Mouse (Mus musculus) intestine, embryonic 16.5 days (tissue): ENCODE data around the gene Ccnb2. TPM values are rescaled to one million over a fixed set of nuclear protein-coding genes. Genes with fewer than 3 reads are reported as not detected.

Experiments used
- ATAC-seq: fragments of 200-750 bp; cut with Nextera tagmentation; 2 replicates; pipeline ENCODE4 v1.8.0; 2017; ENCODE audit warnings: moderate TSS enrichment, moderate library complexity
- H3K27ac ChIP-seq: fragments of 300-500 bp; sonication (generic); 2 replicates; pipeline ENCODE4 v1.5.1; 2014; ENCODE audit warnings: mild to moderate bottlenecking, low read length
- H3K27me3 ChIP-seq: fragments of 300-500 bp; sonication (generic); replicated peaks from 2 replicates; pipeline ENCODE4 v1.6.1; 2014; ENCODE audit warnings: low read length, control low read depth, mixed read lengths; ENCODE audit not compliant: control insufficient read depth, insufficient read depth
- H3K36me3 ChIP-seq: fragments of 300-500 bp; sonication (generic); 2 replicates; pipeline ENCODE4 v1.6.1; 2014; ENCODE audit warnings: low read length, control low read depth; ENCODE audit not compliant: control insufficient read depth, insufficient read depth
- H3K4me1 ChIP-seq: fragments of 300-500 bp; sonication (generic); 2 replicates; pipeline ENCODE4 v1.6.1; 2014; ENCODE audit warnings: low read length, control low read depth, mixed read lengths; ENCODE audit not compliant: control insufficient read depth, insufficient read depth
- H3K4me2 ChIP-seq: fragments of 300-500 bp; sonication (generic); 2 replicates; pipeline ENCODE4 v1.6.1; 2014; ENCODE audit warnings: low read depth, low read length, control low read depth
- H3K4me3 ChIP-seq: fragments of 300-500 bp; sonication (generic); 2 replicates; pipeline ENCODE4 v1.5.1; 2014; ENCODE audit warnings: mild to moderate bottlenecking, low read length
- H3K9ac ChIP-seq: fragments of 300-500 bp; sonication (generic); 2 replicates; pipeline ENCODE4 v1.6.1; 2014; ENCODE audit warnings: low read depth, low read length
- H3K9me3 ChIP-seq: fragments of 300-500 bp; sonication (generic); 2 replicates; pipeline ENCODE4 v1.6.1; 2016; ENCODE audit warnings: low read length, control low read depth; ENCODE audit not compliant: control insufficient read depth
- WGBS: fragments of 180-500 bp; shearing (Covaris S2); extraction: QIAGEN DNeasy Blood & Tissue Kit; methylation state at CpG from one replicate; pipeline ENCODE4 v1.1.7; 2014; 5-methylcytosine and 5-hydroxymethylcytosine counted together
- microRNA-seq: library from miRNA; unstranded; fragments of <30 nt; microRNA quantifications from one replicate; pipeline ENCODE4, GENCODE M21; 2016
- polyA plus RNA-seq: library from polyadenylated mRNA; unstranded; fragments of >200 nt; fragmentation: Nextera tagmentation; extraction: Ambion mirVana; gene quantifications from 2 replicates; pipeline ENCODE4 v1.2.1, GENCODE M21; 2015

Ccnb2 gene
- polyA plus RNA-seq, 1 experiment from 2014 or later: 168 TPM

GRCm38 (mm10) chr9:70365915-70366314 is 55.4 kb downstream of the Ccnb2 start:
- ATAC-seq: no peak
- no peaks in the 10 kb centered on the region for H3K9me3 ChIP-seq
- 85% methylated on average over 2 of the region's 2 CpGs for WGBS
- no peak overlapping the region for H3K9ac ChIP-seq
- no peak overlapping the region for H3K4me2 ChIP-seq
- no peak overlapping the region for H3K27ac ChIP-seq
- no peaks in the 10 kb centered on the region for H3K27me3 ChIP-seq
- no peak overlapping the region for H3K4me3 ChIP-seq
- no peaks in the 10 kb centered on the region for H3K4me1 ChIP-seq
- H3K36me3 ChIP-seq: peaks cover 20% of the 10 kb centered on the region

- H3K9ac ChIP-seq: no peak overlapping the region
- H3K4me2 ChIP-seq: no peak overlapping the region
Measured at GRCm38 (mm10) chr9:70364741-70365140, 56.6 kb downstream of the Ccnb2 start.

GRCm38 (mm10) chr9:70359402-70360131 is 61.8 kb downstream of the Ccnb2 start:
- no peak overlapping the region for H3K27ac ChIP-seq
- no peak for ATAC-seq
- H3K9ac ChIP-seq: no peak overlapping the region
- H3K9me3 ChIP-seq: no peaks in the 10 kb centered on the region
- H3K4me3 ChIP-seq: no peak overlapping the region
- 93% methylated on average over 2 of the region's 2 CpGs for WGBS
- H3K4me1 ChIP-seq: no peaks in the 10 kb centered on the region
- H3K4me2 ChIP-seq: no peak overlapping the region
- H3K27me3 ChIP-seq: no peaks in the 10 kb centered on the region
- peaks cover 14% of the 10 kb centered on the region for H3K36me3 ChIP-seq

More at GRCm38 (mm10) chr9:70364741-70365140, 56.6 kb downstream of the Ccnb2 start:
- WGBS: 91% methylated on average over 8 of the region's 8 CpGs
- ATAC-seq: no peak
- Histone ChIP-seq H3K27me3 (no peaks in the 10 kb centered on the region), H3K36me3 (peaks cover 15% of the 10 kb centered on the region), H3K4me1 (no peaks in the 10 kb centered on the region), H3K27ac (no peak overlapping the region), H3K9me3 (no peaks in the 10 kb centered on the region), H3K4me3 (no peak overlapping the region)

Small RNA genes within 50 kb of the gene (microRNA-seq; reads per million reads assigned to microRNA genes)
- gene Mir5626: 2.3 reads per million, percentile 2 among the genes with 10 or more reads in this experiment

Other genes starting within 250 kb of the Ccnb2 start
- gene Myo1e, start 214.2 kb downstream of the Ccnb2 start, polyA plus RNA-seq: 18.2 and 19.5 TPM in 2 replicates
- 17.7 and 18.9 TPM in 2 replicates for gene Rnf111, start 82.2 kb upstream of the Ccnb2 start, polyA plus RNA-seq
- gene Sltm, start 121.2 kb upstream of the Ccnb2 start, polyA plus RNA-seq: 39.9 and 44.1 TPM in 2 replicates
- gene Gm10642, start 234.7 kb upstream of the Ccnb2 start, polyA plus RNA-seq: 0.17 and 0.56 TPM in 2 replicates
- 6.2 and 7.5 TPM in 2 replicates for gene Mindy2, start 235.6 kb upstream of the Ccnb2 start, polyA plus RNA-seq